In the genomic region with DNA sequence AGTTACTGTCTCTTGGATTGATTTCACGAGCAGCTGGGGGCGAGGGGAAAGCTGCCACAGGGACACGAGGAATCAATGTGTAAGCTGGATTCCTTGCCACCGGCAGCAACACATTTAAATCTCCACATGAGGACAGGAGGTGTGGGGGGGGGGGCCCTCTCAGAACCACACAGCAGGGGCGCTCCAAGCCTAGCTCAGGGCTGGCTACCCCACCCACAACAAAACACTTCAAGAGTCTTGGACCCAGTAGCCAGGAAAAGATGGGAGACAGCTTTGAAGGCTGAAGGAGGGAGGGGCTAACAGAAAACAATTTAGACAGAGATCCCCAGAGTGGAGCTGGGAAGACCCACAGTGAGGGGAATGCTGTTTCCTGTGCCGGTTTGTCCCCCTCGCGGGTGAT, we compare ENCODE assay signal across 17 mouse cellular contexts. TPM values are rescaled to one million over a fixed set of nuclear protein-coding genes. Genes with fewer than 3 reads are reported as not detected.
DNase-seq lines count a peak whose midpoint lies in the region; ATAC-seq and TF ChIP-seq lines count a peak whose summit lies in the region.
"Had no signal": no experiment of that assay in that cellular context is flagged by ENCODE, and none has a peak within 500 bp of the region (broad histone marks: within the 10 kb centered on the region; RNA-seq: fewer than 3 reads in every experiment).

No protein-coding gene starts in this region.

- intact Hi-C loops in gastrocnemius, adult 2 months (cut with DNase I): no loop called here

- no peaks in the 10 kb centered on the region for H3K36me3 ChIP-seq in intestine, embryonic 15.5 days
- no peaks in the 10 kb centered on the region for H3K36me3 ChIP-seq in intestine, postnatal 0 days (ENCODE audit: control insufficient read depth, insufficient read depth)
- H3K36me3 ChIP-seq in neural tube, embryonic 11.5 days (ENCODE audit: control insufficient read depth, insufficient read depth, low read length): no peaks in the 10 kb centered on the region
- no peaks in the 10 kb centered on the region for H3K36me3 ChIP-seq in forebrain, embryonic 13.5 days (ENCODE audit: poor library complexity, severe bottlenecking)
- no peaks in the 10 kb centered on the region for H3K36me3 ChIP-seq in neural tube, embryonic 15.5 days
- H3K36me3 ChIP-seq: embryonic facial prominence, embryonic 15.5 days had no signal

- H3K4me1 ChIP-seq in intestine, embryonic 15.5 days (replicated peaks): peaks cover 24% of the 10 kb centered on the region
- 0 out of 2 replicates have a peak, but pooled peaks cover 4% of the 10 kb centered on the region for H3K4me1 ChIP-seq in intestine, postnatal 0 days (replicated peaks; ENCODE audit: control insufficient read depth, insufficient read depth, low read length)
- H3K4me1 ChIP-seq in neural tube, embryonic 11.5 days (ENCODE audit: control insufficient read depth, insufficient read depth, low read length): peaks cover 28% of the 10 kb centered on the region
- peaks cover 28% of the 10 kb centered on the region for H3K4me1 ChIP-seq in forebrain, embryonic 13.5 days
- peaks cover 22% of the 10 kb centered on the region for H3K4me1 ChIP-seq in neural tube, embryonic 15.5 days

- H3K9ac ChIP-seq in intestine, embryonic 15.5 days: no peak overlapping the region
- no peak overlapping the region for H3K9ac ChIP-seq in intestine, postnatal 0 days (ENCODE audit: low read depth, low read length)
- H3K9ac ChIP-seq in neural tube, embryonic 11.5 days (ENCODE audit: low read length): peak overlapping the region; percentile 14; the same call in 1 of the 2 replicates
- no peak overlapping the region for H3K9ac ChIP-seq in forebrain, embryonic 13.5 days
- 0 out of 2 replicates have a peak overlapping the region, but pooled peaks have one; percentile 7 for H3K9ac ChIP-seq in neural tube, embryonic 15.5 days (replicated peaks)
- H3K9ac ChIP-seq: embryonic facial prominence, embryonic 15.5 days had no signal

- H3K27ac ChIP-seq in intestine, embryonic 15.5 days: peak overlapping the region; percentile 23; the same call in 1 of the 2 replicates
- H3K27ac ChIP-seq in intestine, postnatal 0 days (ENCODE audit: low read depth, low read length): no peak overlapping the region
- peak overlapping the region; percentile 69 for H3K27ac ChIP-seq in neural tube, embryonic 11.5 days (ENCODE audit: low read depth, low read length)
- no peak overlapping the region for H3K27ac ChIP-seq in forebrain, embryonic 13.5 days
- no peak overlapping the region for H3K27ac ChIP-seq in neural tube, embryonic 15.5 days (replicated peaks)
- no peak overlapping the region for H3K27ac ChIP-seq in gastrocnemius, adult 2 months
- H3K27ac ChIP-seq: embryonic facial prominence, embryonic 15.5 days had no signal

- peak; percentile 32 for DNase-seq in neural tube, embryonic 11.5 days (ENCODE audit: low spot score)
- no peak for DNase-seq in neural tube, embryonic 10.5 days (ENCODE audit: extremely low spot score, low spot score)
- DNase-seq in yolk sac, embryonic 10.5 days (ENCODE audit: low spot score): no peak
- no peak for DNase-seq in gastrocnemius, adult 2 months
- DNase-seq: adrenal gland, postnatal 10 days; cerebellum, adult 11-12 months; gastrocnemius, postnatal 14 days; layer of hippocampus, adult 9-11 months; right cerebral cortex, adult 18-20 months had no signal

- H3K9me3 ChIP-seq in intestine, embryonic 15.5 days: no peaks in the 10 kb centered on the region
- H3K9me3 ChIP-seq in intestine, postnatal 0 days (ENCODE audit: control insufficient read depth): no peaks in the 10 kb centered on the region
- no peaks in the 10 kb centered on the region for H3K9me3 ChIP-seq in neural tube, embryonic 11.5 days (ENCODE audit: control insufficient read depth, low read length)
- no peaks in the 10 kb centered on the region for H3K9me3 ChIP-seq in forebrain, embryonic 13.5 days (replicated peaks)
- no peaks in the 10 kb centered on the region for H3K9me3 ChIP-seq in neural tube, embryonic 15.5 days (replicated peaks)
- H3K9me3 ChIP-seq: embryonic facial prominence, embryonic 15.5 days had no signal

- peak overlapping the region; percentile 14; the same call in 1 of the 2 replicates for H3K4me2 ChIP-seq in intestine, embryonic 15.5 days (replicated peaks)
- H3K4me2 ChIP-seq in intestine, postnatal 0 days (replicated peaks; ENCODE audit: low read depth): no peak overlapping the region
- H3K4me2 ChIP-seq in neural tube, embryonic 11.5 days (ENCODE audit: low read depth): peak overlapping the region; percentile 28
- H3K4me2 ChIP-seq in forebrain, embryonic 13.5 days: 0 out of 2 replicates have a peak overlapping the region, but pooled peaks have one; percentile 7
- H3K4me2 ChIP-seq in neural tube, embryonic 15.5 days: peak overlapping the region; percentile 13; the same call in 1 of the 2 replicates

- ATAC-seq in intestine, embryonic 15.5 days: no peak
- ATAC-seq in intestine, postnatal 0 days: no peak
- no peak for ATAC-seq in neural tube, embryonic 11.5 days (ENCODE audit: insufficient read depth, low FRiP score, low TSS enrichment)
- ATAC-seq in forebrain, embryonic 13.5 days: no peak
- ATAC-seq in neural tube, embryonic 15.5 days (ENCODE audit: low FRiP score): peak; percentile 50; the same call in 1 of the 2 replicates

- 32% methylated on average over 8 of the region's 8 CpGs for WGBS in intestine, embryonic 15.5 days
- 37% methylated on average over 8 of the region's 8 CpGs for WGBS in intestine, postnatal 0 days
- 8% methylated on average over 8 of the region's 8 CpGs for WGBS in neural tube, embryonic 11.5 days
- 6% methylated on average over 8 of the region's 8 CpGs for WGBS in forebrain, embryonic 13.5 days
- 3% methylated on average over 8 of the region's 8 CpGs for WGBS in neural tube, embryonic 15.5 days

- no peak for TF ChIP-seq CTCF in intestine, postnatal 0 days (IDR thresholded peaks at IDR 0.05; ENCODE audit: low read depth)
- TF ChIP-seq CTCF in gastrocnemius, adult 2 months (IDR thresholded peaks at IDR 0.05): no peak

- no peaks in the 10 kb centered on the region for H3K27me3 ChIP-seq in intestine, embryonic 15.5 days (replicated peaks)
- no peaks in the 10 kb centered on the region for H3K27me3 ChIP-seq in intestine, postnatal 0 days (replicated peaks; ENCODE audit: control insufficient read depth, insufficient read depth, low read length)
- no peaks in the 10 kb centered on the region for H3K27me3 ChIP-seq in neural tube, embryonic 11.5 days (ENCODE audit: control insufficient read depth, insufficient read depth, low read length)
- H3K27me3 ChIP-seq in forebrain, embryonic 13.5 days: no peaks in the 10 kb centered on the region
- 0 out of 2 replicates have a peak, but pooled peaks cover 3% of the 10 kb centered on the region for H3K27me3 ChIP-seq in neural tube, embryonic 15.5 days (replicated peaks)
- H3K27me3 ChIP-seq: CH12.LX; embryonic facial prominence, embryonic 15.5 days had no signal

- H3K4me3 ChIP-seq in intestine, embryonic 15.5 days (replicated peaks): no peak overlapping the region
- no peak overlapping the region for H3K4me3 ChIP-seq in intestine, postnatal 0 days (ENCODE audit: low read depth, low read length)
- no peak overlapping the region for H3K4me3 ChIP-seq in neural tube, embryonic 11.5 days (ENCODE audit: low read depth, low read length)
- H3K4me3 ChIP-seq in forebrain, embryonic 13.5 days: no peak overlapping the region
- H3K4me3 ChIP-seq in neural tube, embryonic 15.5 days (replicated peaks): no peak overlapping the region
- H3K4me3 ChIP-seq in gastrocnemius, adult 2 months: no peak overlapping the region

RNA-seq across cellular contexts. Expression of a gene that starts 10.4 kb away (rescaled TPM):
- 0.48 and 0.58 TPM in 2 replicates for polyA plus RNA-seq in intestine, embryonic 15.5 days (2015; fragmentation: Nextera tagmentation; extraction: Ambion mirVana)
- polyA plus RNA-seq in intestine, postnatal 0 days (2015; fragmentation: Nextera tagmentation; extraction: Ambion mirVana): not detected in 2 replicates
- polyA plus RNA-seq in neural tube, embryonic 11.5 days (2014; fragmentation: Nextera tagmentation; extraction: Ambion mirVana): not detected in 2 replicates
- not detected in 2 replicates for polyA plus RNA-seq in forebrain, embryonic 13.5 days (2015; fragmentation: Nextera tagmentation; extraction: Ambion mirVana)
- not detected in 2 replicates for polyA plus RNA-seq in neural tube, embryonic 15.5 days (2015; fragmentation: Nextera tagmentation; extraction: Ambion mirVana)
- not detected for total RNA-seq in gastrocnemius, adult 2 months (2021)
- total RNA-seq: adrenal gland, postnatal 10 days; CH12.LX; gastrocnemius, postnatal 14 days; hematopoietic stem cell, adult 5-6 weeks had no signal
- polyA plus RNA-seq: liver, embryonic 11.5 days had no signal

RNA-seq across cellular contexts. Expression of a gene that starts 21.2 kb away (rescaled TPM):
- polyA plus RNA-seq in intestine, embryonic 15.5 days (2015; fragmentation: Nextera tagmentation; extraction: Ambion mirVana): 0.56 and 0.63 TPM in 2 replicates
- 2.3 TPM in 2 replicates for polyA plus RNA-seq in intestine, postnatal 0 days (2015; fragmentation: Nextera tagmentation; extraction: Ambion mirVana)
- 0.08 TPM in 1 of 2 replicates, not detected in the other for polyA plus RNA-seq in neural tube, embryonic 11.5 days (2014; fragmentation: Nextera tagmentation; extraction: Ambion mirVana)
- polyA plus RNA-seq in forebrain, embryonic 13.5 days (2015; fragmentation: Nextera tagmentation; extraction: Ambion mirVana): not detected in 2 replicates
- 0.84 TPM in 1 of 2 replicates, not detected in the other for polyA plus RNA-seq in neural tube, embryonic 15.5 days (2015; fragmentation: Nextera tagmentation; extraction: Ambion mirVana)
- total RNA-seq in gastrocnemius, adult 2 months (2021): not detected
- total RNA-seq: gastrocnemius, postnatal 14 days; hematopoietic stem cell, adult 5-6 weeks had no signal
- polyA plus RNA-seq: liver, embryonic 11.5 days had no signal

RNA-seq across cellular contexts. Expression of a gene that starts 38.3 kb away (rescaled TPM):
- 4.1 TPM in 2 replicates for polyA plus RNA-seq in intestine, embryonic 15.5 days (2015; fragmentation: Nextera tagmentation; extraction: Ambion mirVana)
- 1.5 and 2.0 TPM in 2 replicates for polyA plus RNA-seq in intestine, postnatal 0 days (2015; fragmentation: Nextera tagmentation; extraction: Ambion mirVana)
- 2.1 and 2.2 TPM in 2 replicates for polyA plus RNA-seq in neural tube, embryonic 11.5 days (2014; fragmentation: Nextera tagmentation; extraction: Ambion mirVana)
- polyA plus RNA-seq in forebrain, embryonic 13.5 days (2015; fragmentation: Nextera tagmentation; extraction: Ambion mirVana): 0.13 and 0.14 TPM in 2 replicates
- 0.35 and 0.54 TPM in 2 replicates for polyA plus RNA-seq in neural tube, embryonic 15.5 days (2015; fragmentation: Nextera tagmentation; extraction: Ambion mirVana)
- not detected for total RNA-seq in gastrocnemius, adult 2 months (2021)
- total RNA-seq: gastrocnemius, postnatal 14 days; hematopoietic stem cell, adult 5-6 weeks had no signal

Comparison
In these comparisons a context has a peak if more than half of its experiments do, and no peak if none do; other contexts are left out.
1. H3K27ac ChIP-seq: peak in intestine, embryonic 15.5 days (single experiment) and neural tube, embryonic 11.5 days (single experiment); none in intestine, postnatal 0 days (single experiment), forebrain, embryonic 13.5 days (single experiment), neural tube, embryonic 15.5 days (single experiment) and gastrocnemius, adult 2 months (single experiment).
2. H3K9ac ChIP-seq: peak in neural tube, embryonic 11.5 days (single experiment) and neural tube, embryonic 15.5 days (single experiment); none in intestine, embryonic 15.5 days (single experiment), intestine, postnatal 0 days (single experiment) and forebrain, embryonic 13.5 days (single experiment).